Mouse (Mus musculus) thymus, adult 2 months (tissue): ENCODE data around the gene Plppr5. TPM values are rescaled to one million over a fixed set of nuclear protein-coding genes. Genes with fewer than 3 reads are reported as not detected.

ENCODE experiments used
- DNase-seq: peaks from one replicate; pipeline ENCODE4 v3.0.0; 2021
- H3K27ac ChIP-seq: fragments of 200-500 bp; 2 replicates; pipeline ENCODE4 v1.5.1; 2012; ENCODE audit warnings: low read length, control low read depth; ENCODE audit not compliant: control insufficient read depth, insufficient read depth
- H3K27me3 ChIP-seq: fragments of 200-500 bp; 2 replicates; pipeline ENCODE4 v1.6.1; 2012; ENCODE audit warnings: mild to moderate bottlenecking, low read length, moderate library complexity, mixed read lengths; ENCODE audit not compliant: control insufficient read depth, insufficient read depth
- H3K36me3 ChIP-seq: fragments of 200-500 bp; 2 replicates; pipeline ENCODE4 v1.6.1; 2012; ENCODE audit warnings: mild to moderate bottlenecking, low read length, moderate library complexity; ENCODE audit not compliant: control insufficient read depth, insufficient read depth
- H3K4me1 ChIP-seq: fragments of 200-500 bp; replicated peaks from 2 replicates; pipeline ENCODE4 v1.6.1; 2012; ENCODE audit warnings: low read length; ENCODE audit not compliant: control insufficient read depth, insufficient read depth
- H3K4me3 ChIP-seq: fragments of 200-500 bp; 2 replicates; pipeline ENCODE4 v1.5.1; 2012; ENCODE audit warnings: mild to moderate bottlenecking, low read length, control low read depth, moderate library complexity; ENCODE audit not compliant: control insufficient read depth, insufficient read depth
- CTCF ChIP-seq: fragments of 200-500 bp; IDR thresholded peaks from 2 replicates; pipeline ENCODE4 v1.5.1; 2012; ENCODE audit warnings: mild to moderate bottlenecking, control low read depth, low read length, moderate library complexity, borderline replicate concordance; ENCODE audit not compliant: control insufficient read depth, poor library complexity, insufficient read depth; ENCODE audit errors: extremely low read depth
- POLR2A ChIP-seq: fragments of 200-500 bp; IDR thresholded peaks from 2 replicates; pipeline ENCODE4 v1.6.1; 2012; ENCODE audit warnings: mild to moderate bottlenecking, low read length, control low read depth, moderate library complexity; ENCODE audit not compliant: control insufficient read depth, poor library complexity, insufficient read depth; ENCODE audit errors: extremely low read depth
- WGBS: fragments of 180-500 bp; shearing (Covaris S2); methylation state at CpG from one replicate; pipeline ENCODE4 v1.1.7; 2018; 5-methylcytosine and 5-hydroxymethylcytosine counted together
- polyA plus RNA-seq: library from polyadenylated mRNA; depleted of rRNA; stranded (reverse); fragments of >200 nt; gene quantifications from 2 replicates; pipeline ENCODE4 v1.2.3, GENCODE M21; 2012; rRNA removed

Plppr5 gene
- polyA plus RNA-seq: 0.03 and 0.07 TPM in 2 replicates

DNA sequence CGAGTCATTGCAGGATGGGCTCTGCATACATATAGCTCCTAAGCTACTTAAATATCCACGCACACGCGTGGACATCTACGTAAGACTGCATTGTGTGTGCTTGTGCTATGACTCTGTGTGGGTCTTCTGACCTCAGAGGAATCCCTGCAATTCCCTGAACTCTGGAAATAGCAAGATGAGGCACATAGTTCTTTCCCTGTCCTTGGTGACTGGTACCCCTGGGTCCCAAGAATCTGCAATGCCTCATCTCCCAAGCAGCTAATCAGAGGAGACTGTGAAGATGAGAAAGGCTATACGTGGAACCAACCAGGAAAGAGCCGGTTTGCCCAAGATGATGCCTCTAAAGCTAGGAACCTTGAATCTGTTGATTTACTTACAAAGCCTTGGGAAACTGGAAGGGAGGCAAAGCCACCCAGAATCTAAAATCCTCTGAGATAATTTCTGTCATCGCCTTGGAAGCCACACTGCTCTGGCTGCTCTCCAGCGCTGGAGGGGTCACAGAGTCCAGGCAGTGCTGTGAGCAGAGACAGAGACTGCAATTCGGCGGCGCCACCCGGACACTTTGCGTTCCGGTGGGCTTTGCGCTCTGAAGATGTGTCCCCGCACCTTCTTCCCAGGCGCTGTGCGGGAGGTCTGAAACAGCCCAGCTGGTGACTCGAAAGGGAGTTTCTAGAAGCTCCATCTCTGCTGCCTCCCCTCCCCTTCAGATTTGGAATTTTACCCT lies at the start of gene Plppr5:
TSS of gene Plppr5 (plus strand) at position 308 of the 724 bp plus-strand sequence.
- H3K4me1 ChIP-seq: no peaks in the 10 kb centered on the region

GRCm38 (mm10) chr3:117549899-117550298 lies 24.7 kb upstream of the Plppr5 start:
- no peaks in the 10 kb centered on the region for H3K36me3 ChIP-seq

More for the DNA sequence above, at the start of gene Plppr5:
- 29% methylated on average over 20 of the region's 20 CpGs for WGBS
- Histone ChIP-seq H3K27me3 (no peaks in the 10 kb centered on the region), H3K36me3 (no peaks in the 10 kb centered on the region), H3K27ac (no peak within 1 kb of the TSS), H3K4me3 (no peak within 1 kb of the TSS)
- DNase-seq: no peak
- TF ChIP-seq POLR2A (no peak), CTCF (no peak)

DNA sequence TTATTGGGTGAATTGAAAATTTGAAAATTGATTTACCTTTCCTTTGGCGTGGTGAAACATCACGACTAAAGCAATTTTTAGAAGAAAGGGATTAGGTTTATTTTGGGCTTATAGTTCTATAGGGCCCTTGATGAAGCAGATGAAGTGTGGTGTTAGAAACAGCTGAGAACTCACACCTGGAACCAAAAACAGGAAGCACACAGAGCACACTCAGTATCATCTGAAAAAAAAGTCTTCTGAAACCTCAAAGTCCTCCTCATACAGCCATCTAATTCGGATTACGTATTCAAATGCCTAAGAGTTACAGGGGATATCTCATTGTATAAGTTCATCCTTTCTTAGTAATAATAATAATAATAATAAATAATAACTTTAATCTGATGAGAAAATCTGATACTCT lies 24.1 kb upstream of the Plppr5 start:
- Histone ChIP-seq H3K27ac (no peak overlapping the region), H3K4me3 (no peak overlapping the region), H3K4me1 (no peaks in the 10 kb centered on the region), H3K36me3 (no peaks in the 10 kb centered on the region), H3K27me3 (no peaks in the 10 kb centered on the region)
- TF ChIP-seq CTCF (no peak), POLR2A (no peak)
- DNase-seq: no peak
- WGBS: 89% methylated on average over 4 of the region's 4 CpGs

More at GRCm38 (mm10) chr3:117549899-117550298, 24.7 kb upstream of the Plppr5 start:
- TF ChIP-seq CTCF (no peak), POLR2A (no peak)
- WGBS: 87% methylated on average over 5 of the region's 5 CpGs
- Histone ChIP-seq H3K4me3 (no peak overlapping the region), H3K4me1 (no peaks in the 10 kb centered on the region), H3K27ac (no peak overlapping the region), H3K27me3 (no peaks in the 10 kb centered on the region)
- DNase-seq: no peak

GRCm38 (mm10) chr3:117556972-117557371 lies 17.7 kb upstream of the Plppr5 start:
- Histone ChIP-seq H3K4me3 (no peak overlapping the region), H3K27ac (no peak overlapping the region), H3K4me1 (no peaks in the 10 kb centered on the region), H3K27me3 (no peaks in the 10 kb centered on the region), H3K36me3 (no peaks in the 10 kb centered on the region)
- no peak for TF ChIP-seq CTCF
- no peak for DNase-seq
- WGBS: 84% methylated on average over 1 of the region's 1 CpGs

DNA sequence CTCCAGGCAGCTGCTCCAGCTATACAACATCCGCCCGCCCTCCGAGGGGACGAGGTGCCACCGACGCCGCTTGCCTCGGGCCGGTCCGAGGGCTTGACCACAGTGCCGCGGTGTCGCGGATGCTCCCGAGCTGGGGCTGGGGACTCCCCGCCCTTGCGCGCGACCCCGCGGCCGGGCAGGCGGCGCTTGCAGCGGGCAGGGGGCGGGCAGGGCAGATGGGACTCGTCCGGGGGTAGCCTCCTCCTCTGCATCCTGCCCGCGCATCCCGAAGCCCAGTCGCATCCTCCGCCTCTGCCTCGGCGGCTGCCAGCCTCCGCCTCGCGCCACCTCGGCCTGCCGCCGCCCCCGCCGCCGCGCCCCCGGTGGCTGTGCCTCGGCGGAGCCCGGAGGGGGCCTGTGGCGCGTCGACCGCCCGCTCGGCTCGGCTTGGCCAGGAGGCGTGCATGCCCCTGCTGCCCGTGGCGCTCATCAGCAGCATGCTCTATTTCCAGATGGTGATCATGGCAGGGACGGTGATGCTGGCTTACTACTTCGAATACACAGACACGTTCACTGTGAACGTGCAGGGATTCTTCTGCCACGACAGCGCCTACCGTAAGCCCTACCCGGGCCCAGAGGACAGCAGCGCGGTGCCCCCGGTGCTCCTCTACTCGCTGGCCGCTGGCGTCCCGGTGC lies 754 bp downstream of the Plppr5 start:
- no peak for TF ChIP-seq POLR2A
- no peak for TF ChIP-seq CTCF
- Histone ChIP-seq H3K4me3 (no peak overlapping the region), H3K27me3 (no peaks in the 10 kb centered on the region), H3K4me1 (no peaks in the 10 kb centered on the region), H3K27ac (no peak overlapping the region), H3K36me3 (no peaks in the 10 kb centered on the region)
- WGBS: 5% methylated on average over 74 of the region's 74 CpGs
- DNase-seq: no peak

- DNase-seq: no peak
- WGBS: 17% methylated on average over 3 of the region's 3 CpGs
- H3K27ac ChIP-seq: no peak overlapping the region
- H3K4me3 ChIP-seq: no peak overlapping the region
- H3K4me1 ChIP-seq: no peaks in the 10 kb centered on the region
- TF ChIP-seq CTCF (no peak), POLR2A (no peak)
- no peaks in the 10 kb centered on the region for H3K27me3 ChIP-seq
- H3K36me3 ChIP-seq: no peaks in the 10 kb centered on the region
Observed at GRCm38 (mm10) chr3:117575928-117576254, 1.3 kb downstream of the Plppr5 start.

- H3K36me3 ChIP-seq: no peaks in the 10 kb centered on the region
Observed at GRCm38 (mm10) chr3:117577349-117577748, 2.7 kb downstream of the Plppr5 start.

More at GRCm38 (mm10) chr3:117577349-117577748, 2.7 kb downstream of the Plppr5 start:
- TF ChIP-seq POLR2A: no peak
- TF ChIP-seq CTCF: no peak
- 93% methylated on average over 2 of the region's 2 CpGs for WGBS
- Histone ChIP-seq H3K4me1 (no peaks in the 10 kb centered on the region), H3K27ac (no peak overlapping the region), H3K27me3 (no peaks in the 10 kb centered on the region), H3K4me3 (no peak overlapping the region)
- DNase-seq: no peak
